Mouse (Mus musculus) megakaryocyte, embryonic 14.5 days (primary cell): Measurements from ENCODE around the gene Agbl1.

Source experiments
- FLI1 ChIP-seq: IDR thresholded peaks from 2 replicates; pipeline ENCODE4 v1.6.1; 2012; ENCODE audit warnings: low read length, inconsistent platforms, mixed read lengths
- GATA1 ChIP-seq: IDR thresholded peaks from 3 replicates; pipeline ENCODE4 v1.6.1; 2012; ENCODE audit warnings: mixed read lengths, low read length, inconsistent platforms, borderline replicate concordance

- TF ChIP-seq GATA1 (no peak), FLI1 (no peak)
Measured at GRCm38 (mm10) chr7:77152909-77153308, 923.2 kb downstream of the Agbl1 start.
